Mouse (Mus musculus) C2C12 (cell line): ENCODE results near the gene Fhit. TPM values are rescaled to one million over a fixed set of nuclear protein-coding genes. Genes with fewer than 3 reads are reported as not detected.

Experiments
- H3K27me3 ChIP-seq: one replicate; pipeline ENCODE4 v1.6.1; 2011; ENCODE audit not compliant: control insufficient read depth, insufficient read depth, insufficient read length
- H3K36me3 ChIP-seq: one replicate; pipeline ENCODE4 v1.6.1; 2011; ENCODE audit not compliant: control insufficient read depth, insufficient read depth
- H3K4me3 ChIP-seq: one replicate; pipeline ENCODE4 v1.5.1; 2011; ENCODE audit warnings: mild to moderate bottlenecking, control low read depth; ENCODE audit not compliant: poor library complexity, insufficient read depth, severe bottlenecking
- H3K79me2 ChIP-seq: one replicate; pipeline ENCODE4 v1.6.1; 2011; ENCODE audit not compliant: control insufficient read depth, insufficient read depth
- H3K79me3 ChIP-seq: one replicate; pipeline ENCODE4 v1.6.1; 2011; ENCODE audit warnings: low read depth, control low read depth
- H3ac ChIP-seq: one replicate; pipeline ENCODE3; 2011; ENCODE audit warnings: low read depth; ENCODE audit not compliant: control insufficient read depth, insufficient read length
- CEBPB ChIP-seq: IDR thresholded peaks from one replicate; pipeline ENCODE4 v1.6.1; 2011; ENCODE audit warnings: low read depth, mild to moderate bottlenecking, control low read depth, moderate library complexity
- CTCF ChIP-seq: IDR thresholded peaks from one replicate; pipeline ENCODE4 v1.5.1; 2011; ENCODE audit not compliant: control insufficient read depth, insufficient read depth, insufficient read length
- FOSL1 ChIP-seq: IDR thresholded peaks from one replicate; pipeline ENCODE4 v1.8.0; 2011; ENCODE audit warnings: mild to moderate bottlenecking, low read length; ENCODE audit not compliant: poor library complexity, insufficient read depth, severe bottlenecking
- MAX ChIP-seq: IDR thresholded peaks from one replicate; pipeline ENCODE4 v1.6.1; 2011; ENCODE audit warnings: mild to moderate bottlenecking, control low read depth
- MYOD1 ChIP-seq: IDR thresholded peaks from one replicate; pipeline ENCODE4 v1.6.1; 2011; ENCODE audit warnings: low read depth; ENCODE audit not compliant: control insufficient read depth, insufficient read length
- MYOG ChIP-seq: IDR thresholded peaks from one replicate; pipeline ENCODE4 v1.6.1; 2011; ENCODE audit not compliant: control insufficient read depth, insufficient read length; ENCODE audit errors: extremely low read depth
- USF1 ChIP-seq: IDR thresholded peaks from one replicate; pipeline ENCODE4 v1.6.1; 2011; ENCODE audit warnings: low read depth, mild to moderate bottlenecking, control low read depth, moderate library complexity
- polyA plus RNA-seq: library from polyadenylated mRNA; unstranded; fragments of >200 nt; fragmentation: generic; extraction: Trizol; gene quantifications from one replicate; pipeline ENCODE4 v1.2.1, GENCODE M21; 2012; ENCODE audit warnings: missing spikeins

Fhit gene
- polyA plus RNA-seq, 1 experiment: not detected

GRCm38 (mm10) chr14:9613126-9613525 lies 1548.7 kb downstream of the Fhit start:
- no peaks in the 10 kb centered on the region for H3K79me3 ChIP-seq
- H3K4me3 ChIP-seq: no peak overlapping the region
- H3K27me3 ChIP-seq: no peaks in the 10 kb centered on the region
- no peak overlapping the region for H3ac ChIP-seq
- H3K79me2 ChIP-seq: no peaks in the 10 kb centered on the region
- no peaks in the 10 kb centered on the region for H3K36me3 ChIP-seq
- no peak for TF ChIP-seq MAX
- TF ChIP-seq FOSL1: no peak
- TF ChIP-seq CEBPB: no peak
- no peak for TF ChIP-seq MYOD1
- no peak for TF ChIP-seq CTCF
- TF ChIP-seq MYOG: no peak
- no peak for TF ChIP-seq USF1

DNA sequence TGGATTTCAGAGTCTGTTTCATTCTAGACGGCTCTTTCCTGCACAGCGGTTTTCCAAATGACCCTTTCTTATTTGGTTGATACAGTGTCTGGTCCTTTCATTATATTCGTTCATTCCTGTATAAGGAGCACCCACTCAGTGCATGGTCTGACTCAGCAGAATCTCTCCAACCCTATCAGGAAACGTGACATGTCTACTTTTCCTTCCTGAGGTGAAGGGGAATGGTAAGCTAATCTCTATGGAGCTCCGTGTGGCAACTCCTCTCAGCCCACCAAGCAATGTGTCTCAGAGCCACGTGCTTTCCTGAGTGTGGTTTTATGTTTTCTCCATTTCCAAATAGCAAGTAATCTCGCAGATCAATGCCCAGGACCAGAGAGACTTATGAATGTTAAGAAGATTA lies 1552.7 kb downstream of the Fhit start:
- H3K79me2 ChIP-seq: no peaks in the 10 kb centered on the region
- H3K27me3 ChIP-seq: no peaks in the 10 kb centered on the region
- H3ac ChIP-seq: no peak overlapping the region
- H3K79me3 ChIP-seq: no peaks in the 10 kb centered on the region
- no peak overlapping the region for H3K4me3 ChIP-seq
- no peaks in the 10 kb centered on the region for H3K36me3 ChIP-seq
- TF ChIP-seq CTCF (no peak), MYOG (no peak), FOSL1 (no peak)

DNA sequence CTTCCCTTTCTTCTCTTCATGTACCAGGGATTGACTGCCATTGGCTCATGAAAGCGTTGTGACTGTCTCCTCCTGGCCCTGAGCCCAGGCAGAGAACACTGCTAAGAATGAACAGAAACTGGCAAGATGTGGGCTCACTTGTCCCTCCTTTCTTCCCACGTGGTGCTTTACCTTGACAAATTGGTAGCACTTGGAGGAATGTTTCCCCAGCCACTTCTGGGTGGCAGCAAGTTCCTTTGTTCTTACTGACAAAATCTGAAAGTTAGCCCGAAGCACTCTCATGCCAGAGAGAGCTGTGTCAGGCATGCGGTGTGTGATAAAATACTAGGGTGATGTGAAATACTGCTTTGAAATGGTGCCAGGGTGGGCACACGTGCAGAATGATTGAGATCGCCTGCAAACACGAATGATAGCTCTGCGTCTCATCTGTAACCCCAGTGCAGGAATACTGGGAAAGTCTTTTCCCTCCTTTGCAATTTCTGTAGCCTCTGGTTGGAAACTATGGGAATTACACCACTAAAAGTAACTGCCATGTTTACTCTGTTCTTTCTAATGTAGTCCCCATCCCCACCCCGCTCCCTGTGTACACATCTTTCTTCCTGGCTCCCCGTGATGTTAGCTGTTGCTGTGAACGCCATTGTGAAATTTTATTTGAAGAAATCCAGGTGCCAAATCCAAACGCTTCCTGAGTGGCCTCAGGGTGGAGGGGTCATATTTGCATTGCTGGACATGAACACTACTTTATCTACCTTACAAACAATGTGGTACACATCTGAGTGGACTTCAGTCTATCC lies 1555.1 kb downstream of the Fhit start:
- H3K79me2 ChIP-seq: no peaks in the 10 kb centered on the region
- TF ChIP-seq MYOD1: no peak
- H3K4me3 ChIP-seq: no peak overlapping the region
- no peaks in the 10 kb centered on the region for H3K36me3 ChIP-seq
- H3K79me3 ChIP-seq: no peaks in the 10 kb centered on the region
- H3K27me3 ChIP-seq: no peaks in the 10 kb centered on the region
- no peak overlapping the region for H3ac ChIP-seq

- Histone ChIP-seq H3K36me3 (no peaks in the 10 kb centered on the region), H3ac (no peak overlapping the region), H3K27me3 (no peaks in the 10 kb centered on the region), H3K79me2 (no peaks in the 10 kb centered on the region), H3K79me3 (no peaks in the 10 kb centered on the region), H3K4me3 (no peak overlapping the region)
- no peak for TF ChIP-seq CEBPB
- no peak for TF ChIP-seq USF1
- no peak for TF ChIP-seq MYOG
- no peak for TF ChIP-seq MYOD1
- TF ChIP-seq CTCF: no peak
- no peak for TF ChIP-seq FOSL1
- no peak for TF ChIP-seq MAX
These were observed 1561.6 kb downstream of the Fhit start for GRCm38 (mm10) chr14:9600271-9600670.

DNA sequence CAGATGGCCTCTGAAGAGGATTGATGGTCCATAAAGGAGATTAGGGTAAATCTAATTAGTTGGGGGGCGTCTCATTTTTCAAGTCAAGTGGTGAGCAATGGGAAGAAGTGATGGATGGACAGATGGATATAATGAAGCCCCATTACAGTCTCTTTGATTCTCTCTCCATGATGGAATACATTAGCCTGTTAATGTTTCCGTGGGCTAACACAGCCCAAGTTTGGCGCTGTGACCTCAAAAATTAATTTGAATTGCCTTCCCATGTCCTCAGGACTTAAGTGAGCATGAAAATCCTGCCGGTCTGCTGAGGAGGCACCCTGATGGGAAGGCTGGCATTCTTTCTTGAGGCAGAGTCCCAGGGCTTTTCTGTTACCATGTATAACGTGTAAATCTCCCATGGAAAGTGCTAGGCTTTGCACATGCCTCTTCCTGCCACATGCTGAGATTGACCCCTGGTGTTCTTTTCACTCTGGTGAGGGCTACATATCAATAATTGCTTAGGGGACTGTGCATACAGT lies 1564.3 kb downstream of the Fhit start:
- Histone ChIP-seq H3K79me2 (no peaks in the 10 kb centered on the region), H3K79me3 (no peaks in the 10 kb centered on the region), H3ac (no peak overlapping the region), H3K27me3 (no peaks in the 10 kb centered on the region), H3K36me3 (no peaks in the 10 kb centered on the region), H3K4me3 (no peak overlapping the region)
- TF ChIP-seq MYOG (no peak), FOSL1 (no peak), CEBPB (no peak), MYOD1 (no peak)

DNA sequence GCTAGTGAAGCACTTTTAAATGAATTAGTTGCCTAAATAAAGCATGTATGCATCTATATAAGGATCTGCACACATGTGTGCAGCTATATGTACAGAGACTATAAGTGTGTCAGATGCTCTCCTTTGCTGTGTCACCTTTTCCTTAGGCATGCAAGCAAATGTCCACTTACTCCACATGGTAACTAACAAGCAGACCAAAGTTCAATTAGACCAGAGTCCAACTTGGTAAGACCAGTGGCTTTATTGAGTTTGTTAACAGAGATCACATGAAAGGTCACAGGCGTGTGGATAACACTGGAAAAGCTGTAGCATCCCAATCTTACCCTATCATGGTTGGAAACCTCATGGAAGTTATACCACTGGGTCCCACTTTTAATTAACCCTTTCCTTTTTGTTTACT lies 1572.7 kb downstream of the Fhit start:
- Histone ChIP-seq H3K79me3 (no peaks in the 10 kb centered on the region), H3K79me2 (no peaks in the 10 kb centered on the region), H3ac (no peak overlapping the region)

More for the DNA sequence above, 1572.7 kb downstream of the Fhit start:
- no peak overlapping the region for H3K4me3 ChIP-seq
- no peak for TF ChIP-seq CEBPB
- TF ChIP-seq USF1: no peak
- TF ChIP-seq FOSL1: no peak
- no peak for TF ChIP-seq MAX
- no peak for TF ChIP-seq CTCF
- no peak for TF ChIP-seq MYOG
- TF ChIP-seq MYOD1: no peak
- H3K36me3 ChIP-seq: no peaks in the 10 kb centered on the region
- H3K27me3 ChIP-seq: no peaks in the 10 kb centered on the region
